Mouse (Mus musculus) intestine, embryonic 14.5 days (tissue): ENCODE data around the gene Ppia. TPM values are rescaled to one million over a fixed set of nuclear protein-coding genes. Genes with fewer than 3 reads are reported as not detected.
A peak's percentile ranks its signal among the peaks of the same experiment; 100 is the strongest.

Experiments used
- ATAC-seq: fragments of 200-750 bp; cut with Nextera tagmentation; replicated peaks from 2 replicates; pipeline ENCODE4 v1.8.0; 2017; ENCODE audit warnings: low read depth, moderate number of reproducible peaks, moderate TSS enrichment, moderate library complexity; ENCODE audit not compliant: low FRiP score, low TSS enrichment
- DNase-seq: peaks from one replicate; pipeline ENCODE4 v3.0.0-alpha.2; 2018; ENCODE audit warnings: low spot score
- H3K27ac ChIP-seq: fragments of 300-500 bp; sonication (generic); 2 replicates; pipeline ENCODE4 v1.5.1; 2014; ENCODE audit warnings: low read depth, mild to moderate bottlenecking, control low read depth
- H3K27me3 ChIP-seq: fragments of 300-500 bp; sonication (generic); replicated peaks from 2 replicates; pipeline ENCODE4 v1.6.1; 2014; ENCODE audit warnings: low read length, control low read depth; ENCODE audit not compliant: control insufficient read depth, insufficient read depth
- H3K36me3 ChIP-seq: fragments of 300-500 bp; sonication (generic); 2 replicates; pipeline ENCODE4 v1.6.1; 2014; ENCODE audit warnings: low read length, control low read depth; ENCODE audit not compliant: control insufficient read depth, insufficient read depth
- H3K4me1 ChIP-seq: fragments of 300-500 bp; sonication (generic); replicated peaks from 2 replicates; pipeline ENCODE4 v1.6.1; 2014; ENCODE audit warnings: low read length, control low read depth, mixed read lengths; ENCODE audit not compliant: control insufficient read depth, insufficient read depth
- H3K4me2 ChIP-seq: fragments of 300-500 bp; sonication (generic); 2 replicates; pipeline ENCODE4 v1.6.1; 2014; ENCODE audit warnings: low read length
- H3K4me3 ChIP-seq: fragments of 300-500 bp; sonication (generic); 2 replicates; pipeline ENCODE4 v1.5.1; 2014; ENCODE audit warnings: low read depth, low read length, control low read depth, mixed read lengths
- H3K9ac ChIP-seq: fragments of 300-500 bp; sonication (generic); 2 replicates; pipeline ENCODE4 v1.6.1; 2014; ENCODE audit warnings: mild to moderate bottlenecking, low read length
- H3K9me3 ChIP-seq: fragments of 300-500 bp; sonication (generic); 2 replicates; pipeline ENCODE4 v1.6.1; 2016; ENCODE audit warnings: low read length, control low read depth; ENCODE audit not compliant: control insufficient read depth
- WGBS: fragments of 180-500 bp; shearing (Covaris S2); extraction: QIAGEN DNeasy Blood & Tissue Kit; methylation state at CpG from one replicate; pipeline ENCODE4 v1.1.7; 2014; 5-methylcytosine and 5-hydroxymethylcytosine counted together
- polyA plus RNA-seq: library from polyadenylated mRNA; unstranded; fragments of >200 nt; fragmentation: Nextera tagmentation; extraction: Ambion mirVana; gene quantifications from 2 replicates; pipeline ENCODE4 v1.2.1, GENCODE M21; 2014

Ppia gene
- polyA plus RNA-seq, 1 experiment from 2014 or later, result 5,694 TPM

- Histone ChIP-seq H3K9me3 (no peaks in the 10 kb centered on the region), H3K4me3 (no peak overlapping the region), H3K4me2 (peak overlapping the region; percentile 69), H3K9ac (no peak overlapping the region), H3K27me3 (no peaks in the 10 kb centered on the region), H3K4me1 (0 out of 2 replicates have a peak, but pooled peaks cover 9% of the 10 kb centered on the region), H3K36me3 (no peaks in the 10 kb centered on the region), H3K27ac (peak overlapping the region; percentile 94)
- ATAC-seq, result no peak
- DNase-seq, result no peak
- WGBS, result 90% methylated on average over 6 of the region's 6 CpGs
Measured at GRCm38 (mm10) chr11:6388126-6388725, 27.0 kb upstream of the Ppia start.

GRCm38 (mm10) chr11:6388726-6389413 lies 26.4 kb upstream of the Ppia start, which contains the start of gene Zmiz2:
Gene Zmiz2 (plus strand): TSS chr11:6389074.
- Histone ChIP-seq H3K36me3 (0 out of 2 replicates have a peak, but pooled peaks cover 2% of the 10 kb centered on the region), H3K4me1 (0 out of 2 replicates have a peak, but pooled peaks cover 9% of the 10 kb centered on the region), H3K27ac (peak within 1 kb of the TSS; percentile 94), H3K27me3 (no peaks in the 10 kb centered on the region), H3K4me2 (peak within 1 kb of the TSS; percentile 69), H3K9ac (peak within 1 kb of the TSS; percentile 80), H3K9me3 (no peaks in the 10 kb centered on the region), H3K4me3 (peak within 1 kb of the TSS; percentile 86)
- ATAC-seq (peak; percentile 99), DNase-seq (peak; percentile 96)
- 6% methylated on average over 51 of the region's 60 CpGs for WGBS

DNA sequence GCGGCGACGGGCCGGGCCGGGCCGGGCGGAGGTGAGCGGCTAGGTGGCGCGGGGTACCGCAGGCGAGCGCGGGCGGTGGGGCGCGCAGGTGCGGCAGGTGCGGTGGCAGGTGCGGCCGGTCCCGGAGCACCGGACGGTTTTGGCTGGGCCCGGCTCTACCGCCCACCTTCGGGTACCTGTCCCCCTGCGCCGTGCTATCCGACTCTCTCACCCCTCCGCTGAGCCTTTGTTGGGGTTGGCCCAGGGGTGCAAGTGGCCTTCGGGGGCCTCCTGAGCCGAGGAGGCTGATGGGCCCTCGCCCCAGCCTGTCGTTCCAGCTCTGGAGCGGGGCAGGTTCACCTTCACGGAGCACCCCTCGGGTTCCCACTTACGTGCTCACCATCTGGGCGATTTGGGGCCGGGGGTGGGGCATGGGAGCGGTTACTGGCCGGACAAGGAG lies 25.7 kb upstream of the Ppia start:
- Histone ChIP-seq H3K27me3 (no peaks in the 10 kb centered on the region), H3K9me3 (no peaks in the 10 kb centered on the region), H3K9ac (peak overlapping the region; percentile 80), H3K4me1 (0 out of 2 replicates have a peak, but pooled peaks cover 9% of the 10 kb centered on the region), H3K4me3 (peak overlapping the region; percentile 86), H3K36me3 (0 out of 2 replicates have a peak, but pooled peaks cover 5% of the 10 kb centered on the region), H3K4me2 (peak overlapping the region; percentile 69), H3K27ac (peak overlapping the region; percentile 94; the same call in 1 of the 2 replicates)
- WGBS, result under 1% methylated on average over 13 of the region's 43 CpGs
- ATAC-seq (no peak; the same call in none of the 2 replicates), DNase-seq (peak; percentile 75)

DNA sequence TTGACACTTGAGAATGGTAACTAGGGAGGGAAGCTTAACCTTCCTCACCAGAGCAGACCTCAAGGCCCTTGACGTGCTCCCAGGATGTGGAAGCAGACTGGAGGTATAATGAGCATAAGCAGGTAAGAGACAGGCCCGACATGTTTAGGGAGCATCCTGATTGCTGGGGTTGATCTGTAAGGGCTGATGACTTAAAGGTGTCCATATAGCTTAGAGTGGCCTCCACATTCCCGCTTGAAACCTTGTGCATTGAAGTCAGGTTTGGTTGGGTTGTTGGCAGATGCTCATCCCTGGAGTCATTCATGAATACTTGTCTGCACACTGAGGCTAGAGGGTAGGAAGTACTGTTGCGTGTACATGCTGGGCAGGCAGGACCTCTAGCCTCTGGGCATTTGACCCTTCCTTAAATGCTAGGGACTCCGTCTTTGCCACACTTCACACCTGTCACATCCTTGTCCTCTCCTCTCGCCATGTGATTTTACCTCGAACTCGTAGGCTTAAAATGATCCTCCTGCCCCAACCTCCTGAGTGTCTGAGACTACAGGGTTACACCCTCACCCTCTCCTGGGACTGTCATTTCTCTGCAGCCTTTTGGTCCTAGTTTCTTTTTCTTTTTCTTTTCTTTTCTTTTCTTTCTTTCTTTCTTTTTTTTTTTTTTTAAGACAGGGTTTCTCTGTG lies 24.7 kb upstream of the Ppia start:
- H3K4me3 ChIP-seq, result peak overlapping the region; percentile 86
- peak overlapping the region; percentile 80 for H3K9ac ChIP-seq
- no peak for DNase-seq
- no peaks in the 10 kb centered on the region for H3K9me3 ChIP-seq
- no peak for ATAC-seq
- peaks cover 12% of the 10 kb centered on the region for H3K36me3 ChIP-seq
- WGBS, result 84% methylated on average over 8 of the region's 8 CpGs
- peak overlapping the region; percentile 69 for H3K4me2 ChIP-seq
- H3K27me3 ChIP-seq, result no peaks in the 10 kb centered on the region
- H3K27ac ChIP-seq, result no peak overlapping the region
- 0 out of 2 replicates have a peak, but pooled peaks cover 9% of the 10 kb centered on the region for H3K4me1 ChIP-seq

GRCm38 (mm10) chr11:6391516-6392276 lies 23.5 kb upstream of the Ppia start:
- Histone ChIP-seq H3K36me3 (peaks cover 24% of the 10 kb centered on the region), H3K4me1 (0 out of 2 replicates have a peak, but pooled peaks cover 9% of the 10 kb centered on the region), H3K4me2 (no peak overlapping the region), H3K27ac (no peak overlapping the region), H3K27me3 (no peaks in the 10 kb centered on the region), H3K4me3 (no peak overlapping the region), H3K9ac (no peak overlapping the region), H3K9me3 (no peaks in the 10 kb centered on the region)
- 79% methylated on average over 8 of the region's 8 CpGs for WGBS
- ATAC-seq (no peak), DNase-seq (no peak)

GRCm38 (mm10) chr11:6392857-6393256 lies 22.4 kb upstream of the Ppia start:
- no peak overlapping the region for H3K4me3 ChIP-seq
- H3K4me1 ChIP-seq, result 0 out of 2 replicates have a peak, but pooled peaks cover 9% of the 10 kb centered on the region
- ATAC-seq (no peak), DNase-seq (no peak)
- no peak overlapping the region for H3K27ac ChIP-seq
- 81% methylated on average over 6 of the region's 6 CpGs for WGBS
- H3K4me2 ChIP-seq, result no peak overlapping the region
- no peaks in the 10 kb centered on the region for H3K27me3 ChIP-seq
- peaks cover 36% of the 10 kb centered on the region for H3K36me3 ChIP-seq
- H3K9ac ChIP-seq, result no peak overlapping the region
- no peaks in the 10 kb centered on the region for H3K9me3 ChIP-seq

GRCm38 (mm10) chr11:6393866-6394265 lies 21.4 kb upstream of the Ppia start:
- ATAC-seq, result no peak
- Histone ChIP-seq H3K9ac (no peak overlapping the region), H3K4me2 (no peak overlapping the region), H3K9me3 (no peaks in the 10 kb centered on the region), H3K36me3 (peaks cover 46% of the 10 kb centered on the region), H3K27ac (no peak overlapping the region), H3K4me1 (0 out of 2 replicates have a peak, but pooled peaks cover 9% of the 10 kb centered on the region), H3K27me3 (no peaks in the 10 kb centered on the region), H3K4me3 (no peak overlapping the region)
- no peak for DNase-seq
- 70% methylated on average over 1 of the region's 1 CpGs for WGBS

DNA sequence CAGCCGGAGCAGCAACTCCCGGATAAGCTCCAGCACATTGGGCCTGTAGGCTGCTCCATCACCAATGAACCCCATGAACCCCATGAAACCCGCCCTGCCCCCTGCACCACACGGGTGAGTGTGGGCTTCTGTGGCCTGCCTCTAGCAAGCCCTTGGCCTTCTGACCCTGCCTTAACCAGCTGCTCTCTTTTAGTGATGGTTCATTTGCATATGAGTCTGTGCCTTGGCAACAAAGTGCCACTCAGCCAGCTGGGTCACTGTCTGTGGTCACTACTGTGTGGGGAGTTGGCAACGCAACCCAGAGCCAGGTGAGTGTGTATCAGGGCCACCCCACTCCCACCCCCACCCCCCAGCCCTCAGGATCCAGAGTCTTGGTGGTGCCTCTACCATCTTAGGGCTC lies 19.7 kb upstream of the Ppia start:
- no peaks in the 10 kb centered on the region for H3K9me3 ChIP-seq
- no peak overlapping the region for H3K9ac ChIP-seq
- peaks cover 63% of the 10 kb centered on the region for H3K36me3 ChIP-seq
- H3K4me3 ChIP-seq, result no peak overlapping the region
- ATAC-seq (no peak), DNase-seq (no peak)
- no peaks in the 10 kb centered on the region for H3K27me3 ChIP-seq
- 0 out of 2 replicates have a peak, but pooled peaks cover 1% of the 10 kb centered on the region for H3K4me1 ChIP-seq
- H3K4me2 ChIP-seq, result no peak overlapping the region
- no peak overlapping the region for H3K27ac ChIP-seq
- WGBS, result 86% methylated on average over 5 of the region's 5 CpGs
